Mouse (Mus musculus) adipose tissue, adult 10 weeks (tissue): ENCODE results near the gene Sec62. TPM values are rescaled to one million over a fixed set of nuclear protein-coding genes. Genes with fewer than 3 reads are reported as not detected.

Source experiments
- polyA plus RNA-seq: library from polyadenylated mRNA; stranded (reverse); fragments of 350-450 nt; fragmentation: Illumina TruSeq; extraction: RNeasy Lipid Tissue Mini Kit (QIAGEN cat#74804); gene quantifications from one replicate; pipeline ENCODE4 v1.2.3, GENCODE M21; 2014; ENCODE audit warnings: low read depth, low replicate concordance

Sec62 gene
- 75.7 TPM for polyA plus RNA-seq

DNA sequence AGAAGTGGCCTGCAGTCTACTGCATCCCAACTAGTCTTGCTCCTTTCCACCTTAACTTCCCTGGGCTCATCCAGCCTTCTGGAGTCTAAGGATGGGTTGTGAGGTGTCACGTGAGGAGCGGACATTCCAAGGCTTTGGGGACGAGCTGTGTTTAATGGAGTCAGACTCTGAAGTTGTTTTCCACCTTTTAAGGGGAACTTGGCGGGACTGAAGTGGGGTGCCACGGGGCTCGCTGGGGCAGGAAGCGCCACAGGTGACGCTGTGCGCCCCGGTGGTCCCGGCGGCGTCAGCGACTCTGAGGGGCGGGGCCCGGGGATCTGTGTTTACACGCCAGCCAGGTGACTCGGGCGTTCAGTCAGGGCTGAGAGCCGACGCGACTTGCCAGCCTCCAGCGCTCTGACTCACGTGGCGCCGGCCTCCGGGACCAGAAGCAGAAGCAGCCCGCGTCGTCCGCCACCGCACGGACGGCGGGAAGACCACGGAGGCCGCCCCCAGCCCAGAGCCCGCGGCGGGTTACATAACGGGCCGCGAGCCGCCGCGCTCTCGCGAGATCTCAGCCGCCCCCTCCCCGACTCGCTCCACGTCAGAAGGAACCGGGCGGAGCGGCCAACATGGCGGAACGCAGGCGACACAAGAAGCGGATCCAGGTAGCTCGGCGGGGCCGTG lies at the start of gene Sec62:
Gene Sec62, plus strand, starts transcription at position 139 of the 666 bp plus-strand sequence.

DNA sequence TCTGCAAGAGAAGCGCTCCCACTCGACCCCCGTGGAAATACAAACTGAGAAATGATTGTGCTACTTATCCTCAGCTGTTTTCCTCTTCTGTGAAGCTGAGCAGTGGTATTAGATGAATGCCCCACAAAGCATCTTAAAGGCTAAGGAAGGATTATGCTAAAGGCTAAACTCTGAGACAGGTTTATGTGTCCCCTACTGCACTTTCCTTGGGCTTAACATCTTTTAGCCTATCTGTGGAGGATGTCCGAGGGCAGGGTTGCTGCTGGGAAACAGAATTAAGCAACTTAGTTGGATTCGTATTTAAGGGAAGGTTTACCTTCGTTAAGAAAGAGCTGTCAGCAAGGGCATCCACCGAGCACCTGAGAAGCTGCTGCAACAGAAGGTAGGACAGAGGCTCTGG lies 46.7 kb upstream of the Sec62 start, which contains the start of gene Samd7:
Gene Samd7, plus strand, starts transcription at position 288 of the 400 bp plus-strand sequence.

DNA sequence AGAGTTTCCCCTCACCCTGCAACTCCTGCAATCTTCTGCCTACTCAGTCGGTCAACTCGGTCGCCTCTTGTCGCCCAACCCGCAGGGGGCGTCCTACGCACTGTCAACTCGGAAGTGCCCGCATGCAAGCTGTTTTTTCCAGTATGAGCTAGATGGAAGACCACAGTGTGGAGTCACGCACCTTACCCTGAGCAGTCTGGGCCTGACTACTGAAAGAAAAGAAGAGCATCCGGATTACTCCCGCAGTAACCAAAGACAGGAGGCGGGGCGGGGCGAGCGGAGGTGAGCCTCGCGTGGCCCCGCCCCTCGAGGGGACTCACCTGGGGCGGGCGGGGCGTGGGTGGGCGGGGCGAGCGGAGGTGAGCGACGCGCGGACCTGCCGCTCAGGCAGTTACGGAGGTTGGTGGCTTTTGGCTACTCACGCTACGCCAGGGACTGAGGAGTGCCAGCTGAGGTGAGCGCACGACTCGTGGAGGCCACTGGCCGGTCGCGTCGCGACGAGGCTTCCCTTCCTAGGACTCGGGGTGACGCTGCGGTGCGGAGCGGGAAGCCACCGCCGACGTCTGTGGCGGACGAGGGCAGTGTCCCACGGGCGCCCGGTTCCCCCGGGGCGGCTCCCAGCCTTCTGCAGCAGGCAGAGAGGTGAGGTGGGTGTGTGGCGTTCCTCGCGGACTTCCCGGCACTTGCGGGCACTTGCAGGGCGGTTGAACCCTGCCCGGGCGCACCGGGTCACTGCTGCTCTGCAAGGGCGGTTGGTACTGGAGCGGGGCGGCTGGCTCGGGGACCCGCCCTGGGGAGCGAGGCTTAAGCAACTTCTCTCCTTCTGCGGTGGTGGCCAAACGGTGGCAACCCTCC lies 63.2 kb downstream of the Sec62 start, which contains the start of gene Gpr160:
Gene Gpr160, plus strand, starts transcription at position 347 of the 855 bp plus-strand sequence.

Other genes starting within 250 kb of the Sec62 start
- gene Mecom, start 244.9 kb upstream of the Sec62 start, polyA plus RNA-seq: 3.5 TPM
- 0.61 TPM for gene Actrt3, start 192.9 kb upstream of the Sec62 start, polyA plus RNA-seq
- 26.5 TPM for gene Mynn, start 190.8 kb upstream of the Sec62 start, polyA plus RNA-seq
- 2.0 TPM for gene Lrriq4, start 148.4 kb upstream of the Sec62 start, polyA plus RNA-seq
- gene Lrrc34, start 145.0 kb upstream of the Sec62 start, polyA plus RNA-seq: 6.3 TPM
- not detected for gene Lrrc31, start 93.0 kb upstream of the Sec62 start, polyA plus RNA-seq
- gene Samd7, start 46.6 kb upstream of the Sec62 start, polyA plus RNA-seq: 0.12 TPM
- gene Gpr160, start 63.1 kb downstream of the Sec62 start, polyA plus RNA-seq: 14.0 TPM
- gene Phc3, start 176.5 kb downstream of the Sec62 start, polyA plus RNA-seq: 20.8 TPM
- 31.6 TPM for gene Prkci, start 202.9 kb downstream of the Sec62 start, polyA plus RNA-seq